Mouse (Mus musculus): Measurements from ENCODE around the gene Cfap43.

GRCm38 (mm10) chr19:47857957-47858942, 60.8 kb downstream of the Cfap43 start:
- TF ChIP-seq POLR2A (IDR thresholded peaks at IDR 0.05; ENCODE audit: extremely low read depth, insufficient read depth, low read length) (no peak), CTCF (IDR thresholded peaks at IDR 0.05; ENCODE audit: low read depth, low read length) (no peak)

All from liver, adult 2 months (tissue).